Mouse (Mus musculus) embryonic fibroblast, embryonic 13.5 days (primary cell): ENCODE results near the gene Fut8.

Experiments
- CTCF ChIP-seq: IDR thresholded peaks from 2 replicates; pipeline ENCODE4 v1.5.1; 2011; ENCODE audit warnings: mild to moderate bottlenecking, control low read depth, low read length, moderate library complexity, borderline replicate concordance; ENCODE audit not compliant: insufficient read depth
- POLR2A ChIP-seq: IDR thresholded peaks from 2 replicates; pipeline ENCODE4 v1.6.1; 2011; ENCODE audit warnings: low read depth, mild to moderate bottlenecking, control low read depth, low read length, moderate library complexity

DNA sequence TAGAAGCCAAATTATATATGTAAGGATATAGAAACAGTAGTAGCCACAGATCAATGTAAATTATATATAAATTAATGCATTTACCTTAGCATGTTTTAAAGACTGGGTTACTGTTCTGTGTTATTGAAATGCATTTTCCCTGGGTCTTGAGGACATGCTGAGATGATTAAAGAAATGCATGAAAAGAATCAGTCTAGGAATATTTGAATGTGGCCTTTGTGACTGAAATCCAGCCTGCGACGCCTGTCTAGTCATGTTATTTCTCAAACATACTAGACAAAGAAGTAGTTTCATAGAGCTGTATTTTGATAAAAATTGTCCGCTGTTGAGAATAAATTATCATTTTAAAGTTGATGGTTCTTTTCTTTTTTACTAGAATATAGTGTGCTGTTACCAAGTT, 188.2 kb downstream of the Fut8 start:
- no peak for TF ChIP-seq POLR2A
- TF ChIP-seq CTCF: no peak
